Mouse (Mus musculus) liver, adult 2 months (tissue): ENCODE measurements at regions not wholly inside any gene's neighbourhood (a gene's known extent, or its start where the extent isn't known, plus 50 kb on each side); places are given as distances from the start of the nearest gene placed in this dataset.

Experiments used
- DNase-seq: peaks from one replicate; pipeline ENCODE4 v3.0.0-alpha.2; 2011; ENCODE audit warnings: low read depth, low spot score; ENCODE audit errors: extremely low read depth
- H3K27ac ChIP-seq: fragments of 200-500 bp; replicated peaks from 2 replicates; pipeline ENCODE4 v1.5.1; 2012; ENCODE audit warnings: low read depth, mild to moderate bottlenecking, control low read depth, inconsistent platforms, low read length; ENCODE audit not compliant: insufficient read depth
- H3K27me3 ChIP-seq: fragments of 200-500 bp; 2 replicates; pipeline ENCODE4 v1.6.1; 2012; ENCODE audit warnings: mild to moderate bottlenecking, moderate library complexity, low read length, inconsistent platforms; ENCODE audit not compliant: control insufficient read depth, insufficient read depth
- H3K36me3 ChIP-seq: fragments of 200-500 bp; 2 replicates; pipeline ENCODE4 v1.6.1; 2012; ENCODE audit warnings: low read length, inconsistent platforms; ENCODE audit not compliant: control insufficient read depth, insufficient read depth
- H3K4me1 ChIP-seq: fragments of 200-500 bp; 2 replicates; pipeline ENCODE4 v1.6.1; 2011; ENCODE audit warnings: low read length; ENCODE audit not compliant: control insufficient read depth, insufficient read depth
- H3K4me3 ChIP-seq: fragments of 200-500 bp; 2 replicates; pipeline ENCODE4 v1.5.1; 2011; ENCODE audit warnings: low read depth, mild to moderate bottlenecking, control low read depth, low read length, moderate library complexity; ENCODE audit not compliant: insufficient read depth
- H3K79me2 ChIP-seq: fragments of 200-500 bp; 2 replicates; pipeline ENCODE4 v1.6.1; 2012; ENCODE audit warnings: inconsistent platforms, mild to moderate bottlenecking, low read length, moderate library complexity; ENCODE audit not compliant: control insufficient read depth, insufficient read depth
- H3K9ac ChIP-seq: fragments of 200-500 bp; 2 replicates; pipeline ENCODE4 v1.6.1; 2012; ENCODE audit warnings: low read depth, mild to moderate bottlenecking, control low read depth, inconsistent platforms, low read length
- CTCF ChIP-seq: fragments of 200-500 bp; IDR thresholded peaks from 2 replicates; pipeline ENCODE4 v1.5.1; 2011; ENCODE audit warnings: low read depth, low read length, control low read depth
- POLR2A ChIP-seq: fragments of 200-500 bp; IDR thresholded peaks from 2 replicates; pipeline ENCODE4 v1.6.1; 2011; ENCODE audit warnings: low read length, control low read depth; ENCODE audit not compliant: insufficient read depth; ENCODE audit errors: extremely low read depth
- WGBS: fragments of 180-500 bp; shearing (Covaris S2); methylation state at CpG from one replicate; pipeline ENCODE4 v1.1.7; 2018; 5-methylcytosine and 5-hydroxymethylcytosine counted together

DNA sequence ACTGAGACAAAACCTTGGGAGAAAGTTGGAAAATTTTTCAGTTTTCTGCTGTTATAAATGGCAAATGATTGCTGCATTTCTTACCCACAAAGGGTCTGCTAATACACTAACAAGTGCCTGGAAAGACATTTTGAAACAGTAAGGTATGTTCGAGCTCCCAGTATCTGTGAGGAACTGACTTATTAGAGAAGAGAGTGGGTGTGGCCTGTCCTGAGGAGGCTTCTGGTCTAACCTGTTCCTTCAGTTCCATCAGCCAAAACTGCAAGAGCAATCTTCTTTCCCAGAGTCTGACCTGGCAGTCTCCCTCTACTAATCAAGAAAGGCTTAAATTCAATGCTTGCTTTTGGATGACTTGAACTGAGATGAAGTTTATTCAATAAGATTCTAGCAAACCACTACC lies 183.6 kb downstream of the Ptprc start:
- Histone ChIP-seq H3K36me3 (no peaks in the 10 kb centered on the region), H3K79me2 (no peaks in the 10 kb centered on the region), H3K27ac (no peak overlapping the region), H3K9ac (no peak overlapping the region), H3K4me1 (no peaks in the 10 kb centered on the region), H3K4me3 (no peak overlapping the region), H3K27me3 (no peaks in the 10 kb centered on the region)
- DNase-seq: no peak
- TF ChIP-seq POLR2A (no peak), CTCF (no peak)
- 71% methylated on average over 1 of the region's 1 CpGs for WGBS

DNA sequence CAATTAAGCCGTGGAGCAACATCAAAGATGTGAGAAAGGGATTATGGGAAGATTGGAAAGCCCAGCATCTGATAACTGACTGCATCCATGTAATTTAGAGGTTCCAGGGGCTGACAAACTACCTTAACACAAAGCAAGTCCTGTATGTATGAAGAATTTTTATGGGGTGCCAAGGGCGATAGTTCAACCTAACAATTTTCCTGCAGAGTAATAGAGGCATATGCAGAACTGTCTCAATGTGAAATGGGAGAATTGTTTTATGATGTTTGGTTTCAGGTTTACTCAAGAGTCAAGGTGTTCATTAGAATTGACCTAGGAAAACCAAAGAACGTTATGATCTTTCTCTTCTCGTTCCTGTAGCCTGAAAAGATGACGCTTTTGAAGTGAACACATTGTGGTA lies 184.1 kb downstream of the Ptprc start:
- Histone ChIP-seq H3K27me3 (no peaks in the 10 kb centered on the region), H3K27ac (no peak overlapping the region), H3K79me2 (no peaks in the 10 kb centered on the region), H3K9ac (no peak overlapping the region), H3K4me3 (no peak overlapping the region), H3K4me1 (no peaks in the 10 kb centered on the region), H3K36me3 (no peaks in the 10 kb centered on the region)
- no peak for DNase-seq
- TF ChIP-seq CTCF: no peak
- no peak for TF ChIP-seq POLR2A
- 89% methylated on average over 5 of the region's 5 CpGs for WGBS

DNA sequence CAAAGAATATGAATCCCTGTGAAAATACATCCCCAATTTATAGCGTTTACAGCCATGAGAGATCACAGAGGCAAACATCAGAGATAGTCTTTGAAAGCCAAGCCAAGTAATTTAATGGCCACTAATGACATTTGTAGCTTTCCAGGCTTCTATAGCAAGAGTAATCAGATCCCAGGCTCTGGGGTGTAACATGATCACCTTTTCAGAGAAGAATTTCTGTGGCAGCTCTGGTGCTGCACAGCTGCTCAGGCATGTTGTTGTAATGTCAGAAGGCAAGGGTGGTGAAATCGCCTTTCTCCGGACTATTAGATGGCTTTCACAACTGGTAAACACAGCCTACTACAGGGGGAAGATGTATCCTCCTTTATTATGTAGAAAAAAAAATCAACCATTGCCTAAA lies 202.1 kb downstream of the Ptprc start:
- TF ChIP-seq POLR2A (no peak), CTCF (no peak)
- H3K27ac ChIP-seq: no peak overlapping the region
- no peak overlapping the region for H3K9ac ChIP-seq
- no peaks in the 10 kb centered on the region for H3K4me1 ChIP-seq
- no peaks in the 10 kb centered on the region for H3K36me3 ChIP-seq
- WGBS: 74% methylated on average over 3 of the region's 3 CpGs
- H3K4me3 ChIP-seq: no peak overlapping the region
- no peak for DNase-seq
- no peaks in the 10 kb centered on the region for H3K79me2 ChIP-seq
- no peaks in the 10 kb centered on the region for H3K27me3 ChIP-seq

DNA sequence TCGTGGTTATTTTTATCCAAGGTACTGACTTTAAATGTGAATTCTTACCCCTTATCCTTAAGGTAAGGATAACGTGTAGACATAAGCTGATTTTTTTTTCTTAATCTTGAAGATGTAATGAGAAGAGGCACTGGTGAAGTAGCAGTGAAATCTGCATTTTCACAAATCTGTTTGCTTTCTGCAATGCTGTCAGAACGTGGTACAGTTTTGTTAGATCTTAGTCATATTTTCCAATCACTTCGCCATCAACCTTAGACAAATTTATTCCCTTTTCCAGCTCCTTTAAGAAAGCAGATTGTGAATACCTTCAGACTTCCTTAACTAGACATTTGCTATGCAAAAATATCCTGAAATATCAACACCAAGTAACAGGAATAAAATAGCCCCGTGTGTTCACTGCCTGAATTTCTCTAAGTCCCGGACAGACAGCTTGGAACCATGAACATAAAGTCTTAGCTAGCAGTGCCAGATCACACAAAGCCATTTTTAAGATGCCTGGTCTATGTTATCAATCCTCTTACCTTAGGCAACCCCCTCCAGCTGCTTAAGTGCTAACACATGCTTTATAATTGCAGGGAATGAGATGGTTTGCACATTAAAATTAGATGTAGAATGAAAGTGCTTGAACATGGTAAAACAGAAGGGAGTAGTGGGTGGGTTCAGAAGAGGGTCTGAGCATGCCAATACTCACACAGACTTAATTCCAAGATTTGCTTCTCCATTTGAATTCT lies 202.7 kb downstream of the Ptprc start:
- WGBS: 79% methylated on average over 6 of the region's 6 CpGs
- TF ChIP-seq CTCF (no peak), POLR2A (no peak)

GRCm38 (mm10) chr1:137966151-137966836 lies 209.2 kb downstream of the Ptprc start:
- H3K4me1 ChIP-seq: no peaks in the 10 kb centered on the region
- no peak for DNase-seq
- no peaks in the 10 kb centered on the region for H3K27me3 ChIP-seq
- H3K36me3 ChIP-seq: no peaks in the 10 kb centered on the region
- TF ChIP-seq POLR2A: no peak
- no peak for TF ChIP-seq CTCF
- no peak overlapping the region for H3K9ac ChIP-seq
- no peak overlapping the region for H3K4me3 ChIP-seq
- no peaks in the 10 kb centered on the region for H3K79me2 ChIP-seq
- H3K27ac ChIP-seq: no peak overlapping the region
- WGBS: 71% methylated on average over 16 of the region's 16 CpGs

More for the DNA sequence above, 202.7 kb downstream of the Ptprc start:
- Histone ChIP-seq H3K36me3 (no peaks in the 10 kb centered on the region), H3K27me3 (no peaks in the 10 kb centered on the region), H3K9ac (no peak overlapping the region), H3K4me1 (no peaks in the 10 kb centered on the region), H3K4me3 (no peak overlapping the region), H3K27ac (no peak overlapping the region), H3K79me2 (no peaks in the 10 kb centered on the region)
- no peak for DNase-seq

GRCm38 (mm10) chr1:137963656-137964055 lies 211.9 kb downstream of the Ptprc start:
- no peaks in the 10 kb centered on the region for H3K4me1 ChIP-seq
- 91% methylated on average over 6 of the region's 6 CpGs for WGBS
- no peak for TF ChIP-seq CTCF
- TF ChIP-seq POLR2A: no peak
- no peak overlapping the region for H3K4me3 ChIP-seq
- H3K27ac ChIP-seq: no peak overlapping the region
- H3K36me3 ChIP-seq: no peaks in the 10 kb centered on the region
- no peaks in the 10 kb centered on the region for H3K79me2 ChIP-seq
- no peak for DNase-seq
- H3K27me3 ChIP-seq: no peaks in the 10 kb centered on the region
- no peak overlapping the region for H3K9ac ChIP-seq
